In the genomic region with DNA sequence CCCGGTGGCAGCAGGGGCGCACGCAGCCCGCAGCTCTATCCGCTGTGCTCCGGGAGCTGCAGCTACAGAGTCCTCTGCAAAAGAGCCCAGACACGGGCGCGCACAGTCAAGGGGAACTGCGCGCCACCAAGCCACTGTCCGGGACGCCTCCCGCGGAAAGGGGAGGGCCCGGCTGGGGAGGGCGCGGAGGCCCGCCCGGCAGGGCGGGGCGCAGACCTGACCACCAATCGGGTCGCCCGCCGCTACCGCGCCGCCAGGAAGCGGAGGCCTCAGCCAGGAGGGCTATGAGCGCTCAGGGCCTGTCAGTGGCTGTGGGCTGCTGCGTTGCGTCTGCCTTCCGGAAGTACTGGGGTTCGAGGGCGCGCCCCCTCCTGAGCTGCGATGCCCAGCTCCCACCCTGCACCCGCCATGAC, we compare ENCODE assay signal across 8 mouse cellular contexts. TPM values are rescaled to one million over a fixed set of nuclear protein-coding genes. Genes with fewer than 3 reads are reported as not detected.
DNase-seq lines count a peak whose midpoint lies in the region; ATAC-seq lines count a peak whose summit lies in the region.
"Not testable (repeated sequence)": the region's sequence is repeated elsewhere in the genome, so short reads cannot be mapped to it uniquely, and the experiment has no call there.

TSS of gene 9030624G23Rik (minus strand) at position 139 of the 413 bp plus-strand sequence.

- not testable (repeated sequence) for H3K36me3 ChIP-seq in forebrain, embryonic 11.5 days (ENCODE audit: control insufficient read depth, insufficient read depth, low read length); heart, embryonic 11.5 days (ENCODE audit: control insufficient read depth, insufficient read depth, low read length); lung, embryonic 15.5 days

- DNase-seq in adrenal gland, adult 8-10 months, result peak; percentile 72
- peak; percentile 63 for DNase-seq in forebrain, embryonic 11.5 days (ENCODE audit: low spot score)
- DNase-seq in kidney, adult 18-20 months, result peak; percentile 9
- peak; percentile 29 to 30 for DNase-seq in left cerebral cortex, adult 18-20 months (ENCODE audit: low spot score in 2 of 2)
- DNase-seq in ovary, postnatal 10 days (ENCODE audit: low spot score), result peak; percentile 43
- peak; percentile 3 to 11 for DNase-seq in thymus, postnatal 10 days (ENCODE audit: low spot score in 2 of 2)

- 2% methylated on average over 32 of the region's 39 CpGs for WGBS in forebrain, embryonic 11.5 days
- WGBS in heart, embryonic 11.5 days (ENCODE audit: insufficient replicate concordance), result 1% methylated on average over 34 of the region's 39 CpGs
- 0% methylated on average over 26 of the region's 39 CpGs for WGBS in lung, embryonic 15.5 days

- not testable (repeated sequence) for H3K27ac ChIP-seq in forebrain, embryonic 11.5 days (ENCODE audit: low read depth, low read length)
- 0 out of 2 replicates have a peak within 1 kb of the TSS, but pooled peaks have one; percentile 29 for H3K27ac ChIP-seq in heart, embryonic 11.5 days (ENCODE audit: low read depth, low read length)
- 0 out of 2 replicates have a peak within 1 kb of the TSS, but pooled peaks have one; percentile 44 for H3K27ac ChIP-seq in lung, embryonic 15.5 days

- H3K4me3 ChIP-seq in forebrain, embryonic 11.5 days (ENCODE audit: low read depth, low read length), result peak within 1 kb of the TSS; percentile 30
- H3K4me3 ChIP-seq in heart, embryonic 11.5 days (ENCODE audit: low read depth, low read length), result peak within 1 kb of the TSS; percentile 46
- peak within 1 kb of the TSS; percentile 50 for H3K4me3 ChIP-seq in lung, embryonic 15.5 days

- H3K9ac ChIP-seq in forebrain, embryonic 11.5 days (ENCODE audit: low read length); heart, embryonic 11.5 days (ENCODE audit: low read depth, low read length): not testable (repeated sequence)
- peak within 1 kb of the TSS; percentile 46 for H3K9ac ChIP-seq in lung, embryonic 15.5 days

- not testable (repeated sequence) for H3K4me1 ChIP-seq in forebrain, embryonic 11.5 days (replicated peaks; ENCODE audit: control insufficient read depth, insufficient read depth, low read length); heart, embryonic 11.5 days (ENCODE audit: control insufficient read depth, insufficient read depth, low read length); lung, embryonic 15.5 days

- peak within 1 kb of the TSS; percentile 27; the same call in 1 of the 2 replicates for H3K4me2 ChIP-seq in forebrain, embryonic 11.5 days (ENCODE audit: low read depth, low read length, severe bottlenecking)
- peak within 1 kb of the TSS; percentile 52 for H3K4me2 ChIP-seq in heart, embryonic 11.5 days
- peak within 1 kb of the TSS; percentile 50 for H3K4me2 ChIP-seq in lung, embryonic 15.5 days

- H3K9me3 ChIP-seq in forebrain, embryonic 11.5 days (ENCODE audit: control insufficient read depth, low read length); heart, embryonic 11.5 days (replicated peaks; ENCODE audit: control insufficient read depth, low read length); lung, embryonic 15.5 days: not testable (repeated sequence)

- not testable (repeated sequence) for H3K27me3 ChIP-seq in forebrain, embryonic 11.5 days (ENCODE audit: control insufficient read depth, insufficient read depth, low read length); heart, embryonic 11.5 days (ENCODE audit: control insufficient read depth, insufficient read depth, low read length); lung, embryonic 15.5 days

- not testable (repeated sequence) for ATAC-seq in forebrain, embryonic 11.5 days (replicated peaks; ENCODE audit: low FRiP score); heart, embryonic 11.5 days (replicated peaks; ENCODE audit: insufficient number of reproducible peaks, low FRiP score, low TSS enrichment); lung, embryonic 15.5 days (ENCODE audit: borderline replicate concordance, extremely low read depth, low FRiP score, low TSS enrichment)

RNA-seq across cellular contexts. Expression of gene 9030624G23Rik, which starts in this region (rescaled TPM):
- 1 to 10 TPM in 3 of 4 experiments, under 1 TPM in 1; 0.87 to 2.6 (median 1.4) TPM for total RNA-seq in adrenal gland, adult 8-10 months (2022)
- polyA plus RNA-seq in forebrain, embryonic 11.5 days (2014; fragmentation: Nextera tagmentation; extraction: Ambion mirVana), result 1.9 and 2.1 TPM in 2 replicates
- polyA plus RNA-seq in heart, embryonic 11.5 days (2014; fragmentation: Nextera tagmentation; extraction: Ambion mirVana), result 1.2 and 1.3 TPM in 2 replicates
- 1 to 10 TPM; 1.9 to 3.3 TPM for total RNA-seq in left cerebral cortex, adult 18-20 months (2021)
- polyA plus RNA-seq in lung, embryonic 15.5 days (2015; fragmentation: Nextera tagmentation; extraction: Ambion mirVana), result 3.4 and 3.5 TPM in 2 replicates

Comparison
In these comparisons a context has a peak if more than half of its experiments do, and no peak if none do; other contexts are left out.
1. DNase-seq: peak in every context shown above with its lines; median percentile 72 in adrenal gland, adult 8-10 months; 63 in forebrain, embryonic 11.5 days; 43 in ovary, postnatal 10 days; 30 in left cerebral cortex, adult 18-20 months; 9 in kidney, adult 18-20 months; 7 in thymus, postnatal 10 days.